Mouse (Mus musculus) liver, adult 2 months (tissue): ENCODE data around the gene Tuba3b. TPM values are rescaled to one million over a fixed set of nuclear protein-coding genes. Genes with fewer than 3 reads are reported as not detected.

Experiments
- DNase-seq: peaks from one replicate; pipeline ENCODE4 v3.0.0-alpha.2; 2011; ENCODE audit warnings: low read depth, low spot score; ENCODE audit errors: extremely low read depth
- H3K27ac ChIP-seq: fragments of 200-500 bp; replicated peaks from 2 replicates; pipeline ENCODE4 v1.5.1; 2012; ENCODE audit warnings: low read depth, mild to moderate bottlenecking, control low read depth, inconsistent platforms, low read length; ENCODE audit not compliant: insufficient read depth
- H3K27me3 ChIP-seq: fragments of 200-500 bp; 2 replicates; pipeline ENCODE4 v1.6.1; 2012; ENCODE audit warnings: mild to moderate bottlenecking, moderate library complexity, low read length, inconsistent platforms; ENCODE audit not compliant: control insufficient read depth, insufficient read depth
- H3K36me3 ChIP-seq: fragments of 200-500 bp; 2 replicates; pipeline ENCODE4 v1.6.1; 2012; ENCODE audit warnings: low read length, inconsistent platforms; ENCODE audit not compliant: control insufficient read depth, insufficient read depth
- H3K4me1 ChIP-seq: fragments of 200-500 bp; 2 replicates; pipeline ENCODE4 v1.6.1; 2011; ENCODE audit warnings: low read length; ENCODE audit not compliant: control insufficient read depth, insufficient read depth
- H3K4me3 ChIP-seq: fragments of 200-500 bp; 2 replicates; pipeline ENCODE4 v1.5.1; 2011; ENCODE audit warnings: low read depth, mild to moderate bottlenecking, control low read depth, low read length, moderate library complexity; ENCODE audit not compliant: insufficient read depth
- H3K79me2 ChIP-seq: fragments of 200-500 bp; 2 replicates; pipeline ENCODE4 v1.6.1; 2012; ENCODE audit warnings: inconsistent platforms, mild to moderate bottlenecking, low read length, moderate library complexity; ENCODE audit not compliant: control insufficient read depth, insufficient read depth
- H3K9ac ChIP-seq: fragments of 200-500 bp; 2 replicates; pipeline ENCODE4 v1.6.1; 2012; ENCODE audit warnings: low read depth, mild to moderate bottlenecking, control low read depth, inconsistent platforms, low read length
- CTCF ChIP-seq: fragments of 200-500 bp; IDR thresholded peaks from 2 replicates; pipeline ENCODE4 v1.5.1; 2011; ENCODE audit warnings: low read depth, low read length, control low read depth
- POLR2A ChIP-seq: fragments of 200-500 bp; IDR thresholded peaks from 2 replicates; pipeline ENCODE4 v1.6.1; 2011; ENCODE audit warnings: low read length, control low read depth; ENCODE audit not compliant: insufficient read depth; ENCODE audit errors: extremely low read depth
- WGBS: fragments of 180-500 bp; shearing (Covaris S2); methylation state at CpG from one replicate; pipeline ENCODE4 v1.1.7; 2018; 5-methylcytosine and 5-hydroxymethylcytosine counted together
- polyA plus RNA-seq: library from polyadenylated mRNA; depleted of rRNA; stranded (reverse); fragments of >200 nt; gene quantifications from 2 replicates; pipeline ENCODE4 v1.2.3, GENCODE M21; 2012
- total RNA-seq: library from RNA; depleted of rRNA; stranded (reverse); fragments of >200 nt; gene quantifications from 2 replicates; pipeline ENCODE4 v1.2.3, GENCODE M21; 2014

Gene Tuba3b
- total and polyA plus RNA-seq, 2 experiments = not detected

- TF ChIP-seq CTCF (no peak), POLR2A (no peak)
- DNase-seq = no peak
- Histone ChIP-seq H3K27ac (no peak overlapping the region), H3K27me3 (no peaks in the 10 kb centered on the region), H3K4me3 (no peak overlapping the region), H3K36me3 (no peaks in the 10 kb centered on the region), H3K79me2 (no peaks in the 10 kb centered on the region), H3K4me1 (peaks cover under 1% of the 10 kb centered on the region; the same call in 1 of the 2 replicates), H3K9ac (no peak overlapping the region)
- 86% methylated on average over 3 of the region's 3 CpGs for WGBS
Observed at GRCm38 (mm10) chr6:145612611-145613010, 2.9 kb upstream of the Tuba3b start.

GRCm38 (mm10) chr6:145614219-145614618, 1.3 kb upstream of the Tuba3b start, which contains the start of gene Lmntd1:
Lmntd1 (minus strand) TSS chr6:145614319.
- H3K4me3 ChIP-seq = no peak within 1 kb of the TSS
- no peaks in the 10 kb centered on the region; the same call in 1 of the 2 replicates for H3K4me1 ChIP-seq
- H3K27ac ChIP-seq = no peak within 1 kb of the TSS
- H3K27me3 ChIP-seq = no peaks in the 10 kb centered on the region
- no peaks in the 10 kb centered on the region for H3K79me2 ChIP-seq
- 77% methylated on average over 7 of the region's 7 CpGs for WGBS
- no peak for TF ChIP-seq POLR2A
- TF ChIP-seq CTCF = no peak
- H3K36me3 ChIP-seq = no peaks in the 10 kb centered on the region
- DNase-seq = no peak
- no peak within 1 kb of the TSS for H3K9ac ChIP-seq

- H3K4me1 ChIP-seq = no peaks in the 10 kb centered on the region; the same call in 1 of the 2 replicates
- H3K27me3 ChIP-seq = no peaks in the 10 kb centered on the region
- H3K79me2 ChIP-seq = no peaks in the 10 kb centered on the region
- no peak overlapping the region for H3K4me3 ChIP-seq
- 69% methylated on average over 5 of the region's 5 CpGs for WGBS
- no peaks in the 10 kb centered on the region for H3K36me3 ChIP-seq
- H3K9ac ChIP-seq = no peak overlapping the region
- TF ChIP-seq CTCF (no peak), POLR2A (no peak)
- peak; percentile 57 for DNase-seq
- no peak overlapping the region for H3K27ac ChIP-seq
Observed at GRCm38 (mm10) chr6:145616402-145617229, 1.1 kb downstream of the Tuba3b start.

- TF ChIP-seq CTCF (no peak), POLR2A (no peak)
Observed at GRCm38 (mm10) chr6:145623141-145623540, 7.6 kb downstream of the Tuba3b start.

GRCm38 (mm10) chr6:145630269-145630668, 14.7 kb downstream of the Tuba3b start:
- H3K9ac ChIP-seq = no peak overlapping the region
- no peaks in the 10 kb centered on the region for H3K79me2 ChIP-seq
- DNase-seq = peak; percentile 82
- 18% methylated on average over 6 of the region's 6 CpGs for WGBS
- H3K4me1 ChIP-seq = no peaks in the 10 kb centered on the region
- no peak overlapping the region for H3K27ac ChIP-seq
- no peak for TF ChIP-seq POLR2A
- TF ChIP-seq CTCF = no peak
- H3K27me3 ChIP-seq = no peaks in the 10 kb centered on the region
- H3K36me3 ChIP-seq = no peaks in the 10 kb centered on the region
- no peak overlapping the region for H3K4me3 ChIP-seq

More at GRCm38 (mm10) chr6:145623141-145623540, 7.6 kb downstream of the Tuba3b start:
- Histone ChIP-seq H3K9ac (no peak overlapping the region), H3K36me3 (no peaks in the 10 kb centered on the region), H3K4me3 (no peak overlapping the region), H3K79me2 (no peaks in the 10 kb centered on the region), H3K27me3 (no peaks in the 10 kb centered on the region), H3K27ac (no peak overlapping the region), H3K4me1 (no peaks in the 10 kb centered on the region)
- no peak for DNase-seq
- 94% methylated on average over 4 of the region's 4 CpGs for WGBS

- WGBS = 72% methylated on average over 2 of the region's 2 CpGs
- Histone ChIP-seq H3K36me3 (no peaks in the 10 kb centered on the region), H3K4me1 (no peaks in the 10 kb centered on the region), H3K27me3 (no peaks in the 10 kb centered on the region), H3K27ac (no peak overlapping the region), H3K9ac (no peak overlapping the region), H3K4me3 (no peak overlapping the region), H3K79me2 (no peaks in the 10 kb centered on the region)
- DNase-seq = no peak
- no peak for TF ChIP-seq POLR2A
- no peak for TF ChIP-seq CTCF
Observed at GRCm38 (mm10) chr6:145634454-145634853, 18.9 kb downstream of the Tuba3b start.
